Mouse (Mus musculus) limb, embryonic 15.5 days (tissue): ENCODE measurements at regions not wholly inside any gene's neighbourhood (a gene's known extent, or its start where the extent isn't known, plus 50 kb on each side); places are given as distances from the start of the nearest gene placed in this dataset.
A peak's percentile ranks its signal among the peaks of the same experiment; 100 is the strongest.
"Not testable (repeated sequence)": the region's sequence is repeated elsewhere in the genome, so short reads cannot be mapped to it uniquely, and the experiment has no call there.

ENCODE experiments used
- ATAC-seq: fragments of 200-750 bp; cut with Nextera tagmentation; 2 replicates; pipeline ENCODE4 v1.8.0; 2017; ENCODE audit warnings: low read depth, moderate TSS enrichment; ENCODE audit not compliant: insufficient number of reproducible peaks, low FRiP score, low TSS enrichment
- H3K27ac ChIP-seq: fragments of 300-500 bp; sonication (generic); 2 replicates; pipeline ENCODE4 v1.5.1; 2015; ENCODE audit warnings: moderate library complexity, mild to moderate bottlenecking, inconsistent platforms
- H3K27me3 ChIP-seq: fragments of 300-500 bp; sonication (generic); 2 replicates; pipeline ENCODE4 v1.6.1; 2015; ENCODE audit warnings: inconsistent platforms
- H3K36me3 ChIP-seq: fragments of 300-500 bp; sonication (generic); 2 replicates; pipeline ENCODE4 v1.6.1; 2015; ENCODE audit warnings: inconsistent platforms
- H3K4me1 ChIP-seq: fragments of 300-500 bp; sonication (generic); 2 replicates; pipeline ENCODE4 v1.6.1; 2015; ENCODE audit warnings: inconsistent platforms
- H3K4me2 ChIP-seq: fragments of 300-500 bp; sonication (generic); 2 replicates; pipeline ENCODE4 v1.6.1; 2015; ENCODE audit warnings: mild to moderate bottlenecking, inconsistent platforms
- H3K4me3 ChIP-seq: fragments of 300-500 bp; sonication (generic); 2 replicates; pipeline ENCODE4 v1.5.1; 2015; ENCODE audit warnings: mild to moderate bottlenecking, inconsistent platforms
- H3K9ac ChIP-seq: fragments of 300-500 bp; sonication (generic); 2 replicates; pipeline ENCODE4 v1.6.1; 2015; ENCODE audit warnings: inconsistent platforms
- H3K9me3 ChIP-seq: fragments of 300-500 bp; sonication (generic); 2 replicates; pipeline ENCODE4 v1.6.1; 2016; ENCODE audit warnings: inconsistent platforms
- WGBS: fragments of 180-500 bp; shearing (Covaris S2); methylation state at CpG from one replicate; pipeline ENCODE4 v1.1.7; 2015; 5-methylcytosine and 5-hydroxymethylcytosine counted together

- peak; percentile 92 for ATAC-seq
- not testable (repeated sequence) for H3K9me3 ChIP-seq, H3K36me3 ChIP-seq, H3K27me3 ChIP-seq, H3K4me3 ChIP-seq, H3K4me1 ChIP-seq, H3K4me2 ChIP-seq, H3K9ac ChIP-seq, H3K27ac ChIP-seq
- WGBS: 41% methylated on average over 3 of the region's 3 CpGs
Measured at GRCm38 (mm10) chr16:3114473-3115335, 476.1 kb upstream of the Olfr161 start.

- H3K36me3 ChIP-seq, H3K27ac ChIP-seq, H3K4me1 ChIP-seq, H3K9ac ChIP-seq, H3K4me3 ChIP-seq, H3K27me3 ChIP-seq, H3K4me2 ChIP-seq, H3K9me3 ChIP-seq: not testable (repeated sequence)
- peak; percentile 76 for ATAC-seq
- 80% methylated on average over 8 of the region's 9 CpGs for WGBS
Measured at GRCm38 (mm10) chr16:3115336-3116112, 475.3 kb upstream of the Olfr161 start.

- not testable (repeated sequence) for H3K9ac ChIP-seq, H3K4me3 ChIP-seq, ATAC-seq
Measured at GRCm38 (mm10) chr16:3116113-3116511, 474.7 kb upstream of the Olfr161 start.

GRCm38 (mm10) chr16:3121216-3121615 is 469.6 kb upstream of the Olfr161 start:
- H3K4me2 ChIP-seq, H3K4me3 ChIP-seq, H3K36me3 ChIP-seq, H3K9me3 ChIP-seq, H3K9ac ChIP-seq, H3K4me1 ChIP-seq, H3K27me3 ChIP-seq, H3K27ac ChIP-seq, ATAC-seq: not testable (repeated sequence)

More at GRCm38 (mm10) chr16:3116113-3116511, 474.7 kb upstream of the Olfr161 start:
- not testable (repeated sequence) for H3K36me3 ChIP-seq, H3K27ac ChIP-seq, H3K27me3 ChIP-seq, H3K9me3 ChIP-seq, H3K4me1 ChIP-seq, H3K4me2 ChIP-seq
- WGBS: 77% methylated on average over 2 of the region's 3 CpGs

GRCm38 (mm10) chr16:3122145-3122860 is 468.5 kb upstream of the Olfr161 start:
- not testable (repeated sequence) for H3K27ac ChIP-seq

GRCm38 (mm10) chr16:3122861-3123477 is 467.9 kb upstream of the Olfr161 start:
- ATAC-seq: peak; percentile 62; the same call in 1 of the 2 replicates
- WGBS: 69% methylated on average over 8 of the region's 8 CpGs

More at GRCm38 (mm10) chr16:3122145-3122860, 468.5 kb upstream of the Olfr161 start:
- H3K27me3 ChIP-seq, H3K4me2 ChIP-seq, H3K9me3 ChIP-seq, H3K36me3 ChIP-seq, H3K4me1 ChIP-seq, H3K4me3 ChIP-seq, H3K9ac ChIP-seq: not testable (repeated sequence)
- 60% methylated on average over 4 of the region's 6 CpGs for WGBS
- peak; percentile 40; the same call in 1 of the 2 replicates for ATAC-seq

GRCm38 (mm10) chr16:3127317-3127716 is 463.5 kb upstream of the Olfr161 start:
- H3K4me3 ChIP-seq, H3K4me1 ChIP-seq, H3K9ac ChIP-seq, H3K27me3 ChIP-seq, H3K36me3 ChIP-seq, H3K27ac ChIP-seq, H3K4me2 ChIP-seq, H3K9me3 ChIP-seq: not testable (repeated sequence)
- ATAC-seq: 0 out of 2 replicates have a peak, but pooled peaks have one; percentile 64
- WGBS: 42% methylated on average over 2 of the region's 2 CpGs

More at GRCm38 (mm10) chr16:3122861-3123477, 467.9 kb upstream of the Olfr161 start:
- H3K9ac ChIP-seq, H3K9me3 ChIP-seq, H3K4me3 ChIP-seq, H3K4me1 ChIP-seq, H3K27ac ChIP-seq, H3K27me3 ChIP-seq, H3K4me2 ChIP-seq, H3K36me3 ChIP-seq: not testable (repeated sequence)
